Mouse (Mus musculus): ENCODE results near the gene Hadha. TPM values are rescaled to one million over a fixed set of nuclear protein-coding genes. Genes with fewer than 3 reads are reported as not detected.

Gene Hadha
- total and polyA plus RNA-seq, 3 experiments, result 76.0 to 117 (median 83.0) TPM

DNA sequence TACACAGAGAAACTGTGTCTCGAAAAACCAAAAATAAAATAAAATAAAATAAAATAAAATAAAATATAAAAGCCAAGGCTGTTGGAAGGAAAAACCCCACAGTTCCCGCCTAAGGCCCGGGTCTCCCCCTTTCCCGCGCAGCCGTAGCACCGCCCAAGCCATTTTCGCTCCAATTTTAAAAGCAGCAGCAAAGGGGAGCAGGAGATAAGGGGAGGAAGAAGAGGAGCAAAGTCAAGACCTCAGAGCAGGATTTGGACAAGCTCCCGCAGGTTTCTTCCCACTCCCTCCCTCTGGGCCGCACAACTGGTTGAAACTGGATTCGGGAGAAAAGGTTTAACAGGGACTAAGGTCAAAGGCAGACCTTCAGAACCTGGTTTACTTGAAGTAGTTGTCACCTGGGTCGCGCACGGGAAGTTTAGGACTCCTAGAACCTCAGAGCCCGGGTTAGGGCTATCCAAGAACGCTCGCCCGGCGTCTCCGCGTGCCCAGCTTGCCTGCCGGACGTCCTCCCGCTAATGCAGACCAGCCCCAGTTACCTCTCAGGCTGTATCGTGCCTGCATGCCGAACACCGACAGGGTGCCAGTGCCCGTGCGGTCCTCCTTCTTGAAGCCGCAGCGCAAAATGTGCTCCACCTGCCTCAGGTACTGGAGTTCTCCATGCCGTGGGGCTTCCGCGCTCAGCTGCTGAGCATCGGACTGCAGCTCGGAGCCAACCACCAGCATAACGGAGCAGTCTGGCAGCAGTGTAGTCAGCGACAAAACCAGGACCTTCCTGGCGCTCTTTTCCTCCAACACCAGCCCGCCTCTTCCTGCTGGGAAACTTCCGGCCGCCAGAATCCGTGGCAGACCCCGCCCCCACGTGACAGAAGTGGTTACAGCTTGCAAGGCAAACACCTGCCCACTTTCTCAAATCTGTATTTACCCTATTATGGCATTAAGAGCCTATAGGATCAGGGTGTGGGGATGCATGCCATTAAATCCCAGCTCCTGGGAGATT is 81.8 kb downstream of the Hadha start, which contains the start of gene Tyms (continued):
- TF ChIP-seq BHLHE40 (IDR thresholded peaks at IDR 0.05; ENCODE audit: low read depth, low read length) (peak; percentile 95), ZC3H11A (IDR thresholded peaks at IDR 0.05; ENCODE audit: low read depth, low read length) (no peak), USF1 (IDR thresholded peaks at IDR 0.05; ENCODE audit: low read depth, low read length) (peak; percentile 86), ZNF384 (IDR thresholded peaks at IDR 0.05; ENCODE audit: low read depth, low read length) (no peak), ETS1 (conservative IDR thresholded peaks at IDR 0.05; ENCODE audit: low read depth, low read length) (no peak), HCFC1 (IDR thresholded peaks at IDR 0.05; ENCODE audit: low read depth, low read length) (peak; percentile 75), IRF4 (IDR thresholded peaks at IDR 0.05; ENCODE audit: low read depth, low read length) (peak; percentile 36), MXI1 (IDR thresholded peaks at IDR 0.05; ENCODE audit: low read depth, low read length) (peak; percentile 59; the same call in 1 of the 2 replicates), MAZ (IDR thresholded peaks at IDR 0.05; ENCODE audit: low read depth, low read length) (no peak), POLR2A (IDR thresholded peaks at IDR 0.05; ENCODE audit: low read depth, low read length) (peak; percentile 91), JUND (conservative IDR thresholded peaks at IDR 0.05; ENCODE audit: low read depth, low read length) (no peak)

DNA sequence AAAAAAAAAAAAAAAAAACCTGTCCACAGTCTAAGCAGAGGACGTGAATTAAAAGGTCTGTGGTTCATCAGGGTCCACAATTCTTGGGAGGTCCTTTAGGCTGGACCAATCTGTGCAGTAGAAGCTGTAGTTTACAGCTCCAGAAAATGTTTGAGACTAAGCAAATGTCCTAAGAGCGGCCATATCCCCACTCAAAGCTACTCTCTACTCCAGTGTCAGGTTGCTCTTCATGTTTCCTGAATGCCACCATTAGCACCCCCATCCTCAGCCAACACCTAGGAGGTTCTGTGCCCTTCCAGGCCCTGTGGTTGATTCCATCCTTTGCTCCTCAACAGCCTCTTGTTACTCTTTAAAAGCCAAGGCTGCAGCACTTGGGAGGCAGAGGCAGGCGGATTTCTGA is 82.6 kb downstream of the Hadha start:
- Histone ChIP-seq H3K79me2 (replicated peaks; ENCODE audit: control insufficient read depth, extremely low read depth, insufficient read depth, poor library complexity, severe bottlenecking) (peaks cover 43% of the 10 kb centered on the region), H3K4me3 (replicated peaks in 1 of 3; ENCODE audit: low read depth in 2 of 3, low read length in 2 of 3, poor library complexity in 1 of 3) (peak overlapping the region; percentile 61 to 81 (median 71)), H3K4me1 (ENCODE audit: control insufficient read depth in 1 of 2, insufficient read depth in 2 of 2) (peaks cover 0 to 31% of the 10 kb centered on the region in 2 experiments; a peak in 2 of 4 replicates), H3K4me2 (ENCODE audit: insufficient read depth, low read depth, poor library complexity, severe bottlenecking) (peak overlapping the region; percentile 91), H3K27ac (ENCODE audit: insufficient read depth, low read depth) (peak overlapping the region; percentile 40; the same call in 1 of the 2 replicates), H3K36me3 (replicated peaks in 1 of 2; ENCODE audit: control insufficient read depth in 1 of 2, insufficient read depth in 1 of 2, low read length in 1 of 2) (peaks cover 30 to 45% of the 10 kb centered on the region in 2 experiments), H3K27me3 (replicated peaks) (no peaks in the 10 kb centered on the region), H3K9me3 (replicated peaks; ENCODE audit: low read length) (no peaks in the 10 kb centered on the region), H3K9ac (ENCODE audit: insufficient read depth, low read depth) (peak overlapping the region; percentile 75)
- dilution Hi-C loops (cut with MboI; ENCODE audit: extremely low pct_ligation_motif_present, extremely low pct_unique_long_range_greater_than_20kb, low sequenced_read_pairs), result no loop called here
- in situ Hi-C loops (cut with MboI; ENCODE audit: low pct_ligation_motif_present, low pct_unique_long_range_greater_than_20kb, low sequenced_read_pairs), result no loop called here
- DNase-seq (ENCODE audit: extremely low read depth), result no peak
- TF ChIP-seq ZNF384 (IDR thresholded peaks at IDR 0.05; ENCODE audit: low read depth, low read length) (peak; percentile 37; the same call in 1 of the 2 replicates), USF2 (conservative IDR thresholded peaks at IDR 0.05; ENCODE audit: low read depth, low read length) (no peak)

DNA sequence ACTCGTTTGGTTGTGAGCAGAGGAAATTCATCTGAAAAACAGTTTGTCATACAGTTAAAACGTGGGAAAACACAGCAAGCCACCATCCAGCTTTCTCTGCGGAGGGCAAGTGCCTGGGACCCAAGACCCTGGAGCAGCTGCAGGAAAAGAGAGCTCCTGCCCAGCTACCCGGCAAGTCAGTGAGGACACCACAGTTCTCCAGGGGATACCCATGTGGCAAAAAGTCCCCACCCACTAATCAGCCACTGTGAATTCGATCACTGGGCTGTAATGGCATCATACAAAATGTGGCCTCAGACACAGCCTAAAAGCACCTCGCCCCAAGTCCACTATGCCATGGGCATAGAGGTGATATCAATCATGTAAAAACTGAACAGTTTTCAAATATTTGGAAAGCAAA is 83.3 kb downstream of the Hadha start:
- in situ Hi-C loops (cut with MboI; ENCODE audit: low pct_ligation_motif_present, low pct_unique_long_range_greater_than_20kb, low sequenced_read_pairs), result no loop called here
- dilution Hi-C loops (cut with MboI; ENCODE audit: extremely low pct_ligation_motif_present, extremely low pct_unique_long_range_greater_than_20kb, low sequenced_read_pairs), result no loop called here
- Histone ChIP-seq H3K4me2 (ENCODE audit: insufficient read depth, low read depth, poor library complexity, severe bottlenecking) (peak overlapping the region; percentile 91), H3K9me3 (replicated peaks; ENCODE audit: low read length) (no peaks in the 10 kb centered on the region), H3K27ac (ENCODE audit: insufficient read depth, low read depth) (peak overlapping the region; percentile 44; the same call in 1 of the 2 replicates), H3K4me1 (ENCODE audit: control insufficient read depth in 1 of 2, insufficient read depth in 2 of 2) (peaks cover 0 to 31% of the 10 kb centered on the region in 2 experiments; a peak in 2 of 4 replicates), H3K27me3 (replicated peaks) (no peaks in the 10 kb centered on the region), H3K4me3 (replicated peaks in 1 of 3; ENCODE audit: low read depth in 2 of 3, low read length in 2 of 3, poor library complexity in 1 of 3) (peak overlapping the region; percentile 61 to 81 (median 71)), H3K9ac (ENCODE audit: insufficient read depth, low read depth) (peak overlapping the region; percentile 75), H3K36me3 (replicated peaks in 1 of 2; ENCODE audit: control insufficient read depth in 1 of 2, insufficient read depth in 1 of 2, low read length in 1 of 2) (peaks cover 30 to 52% of the 10 kb centered on the region in 2 experiments), H3K79me2 (replicated peaks; ENCODE audit: control insufficient read depth, extremely low read depth, insufficient read depth, poor library complexity, severe bottlenecking) (peaks cover 45% of the 10 kb centered on the region)
- peak; percentile 54 for DNase-seq (ENCODE audit: extremely low read depth)
- peak; percentile 20; the same call in 1 of the 2 replicates for TF ChIP-seq SIN3A (IDR thresholded peaks at IDR 0.05; ENCODE audit: low read length)
- peak; percentile 62; the same call in 1 of the 2 replicates for TF ChIP-seq MXI1 (IDR thresholded peaks at IDR 0.05; ENCODE audit: low read depth, low read length)
- TF ChIP-seq SMC3 (IDR thresholded peaks at IDR 0.05; ENCODE audit: low read depth, low read length), result no peak
- no peak for TF ChIP-seq NELFE (IDR thresholded peaks at IDR 0.05; ENCODE audit: low read depth, low read length)
- TF ChIP-seq MYC (IDR thresholded peaks at IDR 0.05; ENCODE audit: low read depth, low read length), result 0 out of 2 replicates have a peak, but pooled peaks have one; percentile 30

Other genes starting within 250 kb of the Hadha start
- gene Il6, start 142.0 kb downstream of the Hadha start, total RNA-seq (2012; rRNA removed), result 3.5 and 12.9 TPM in 2 replicates
- 1.2 TPM in 2 replicates for gene Il6, start 142.0 kb downstream of the Hadha start, total RNA-seq (2014; rRNA removed)
- gene Il6, start 142.0 kb downstream of the Hadha start, polyA plus RNA-seq (2012; ENCODE audit: insufficient read length, low read depth), result not detected in 2 replicates
- 153 and 174 TPM in 2 replicates for gene Tyms, start 81.5 kb downstream of the Hadha start, total RNA-seq (2012; rRNA removed)
- gene Tyms, start 81.5 kb downstream of the Hadha start, total RNA-seq (2014; rRNA removed), result 260 and 306 TPM in 2 replicates
- 193 and 211 TPM in 2 replicates for gene Tyms, start 81.5 kb downstream of the Hadha start, polyA plus RNA-seq (2012; ENCODE audit: insufficient read length, low read depth)
- gene Garem2, start 50.0 kb downstream of the Hadha start, total RNA-seq (2012; rRNA removed), result 0.13 and 0.21 TPM in 2 replicates
- gene Garem2, start 50.0 kb downstream of the Hadha start, total RNA-seq (2014; rRNA removed), result not detected in 2 replicates
- not detected in 2 replicates for gene Garem2, start 50.0 kb downstream of the Hadha start, polyA plus RNA-seq (2012; ENCODE audit: insufficient read length, low read depth)
- not detected in 2 replicates for gene 3110082J24Rik, start 49.1 kb downstream of the Hadha start, total RNA-seq (2012; rRNA removed)
- gene 3110082J24Rik, start 49.1 kb downstream of the Hadha start, total RNA-seq (2014; rRNA removed), result not detected in 2 replicates
- gene 3110082J24Rik, start 49.1 kb downstream of the Hadha start, polyA plus RNA-seq (2012; ENCODE audit: insufficient read length, low read depth), result not detected in 2 replicates
- gene Hadhb, start 86 bp upstream of the Hadha start, total RNA-seq (2012; rRNA removed), result 78.3 and 81.4 TPM in 2 replicates
- gene Hadhb, start 86 bp upstream of the Hadha start, total RNA-seq (2014; rRNA removed), result 118 and 125 TPM in 2 replicates
- gene Hadhb, start 86 bp upstream of the Hadha start, polyA plus RNA-seq (2012; ENCODE audit: insufficient read length, low read depth), result 69.5 and 77.9 TPM in 2 replicates
- 1.0 and 1.4 TPM in 2 replicates for gene Adgrf3, start 50.6 kb upstream of the Hadha start, total RNA-seq (2012; rRNA removed)
- gene Adgrf3, start 50.6 kb upstream of the Hadha start, total RNA-seq (2014; rRNA removed), result 1.2 and 2.3 TPM in 2 replicates
- gene Adgrf3, start 50.6 kb upstream of the Hadha start, polyA plus RNA-seq (2012; ENCODE audit: insufficient read length, low read depth), result 2.2 and 2.6 TPM in 2 replicates
- 36.1 and 39.8 TPM in 2 replicates for gene Selenoi, start 77.4 kb upstream of the Hadha start, total RNA-seq (2012; rRNA removed)
- 45.7 and 51.3 TPM in 2 replicates for gene Selenoi, start 77.4 kb upstream of the Hadha start, total RNA-seq (2014; rRNA removed)
- gene Selenoi, start 77.4 kb upstream of the Hadha start, polyA plus RNA-seq (2012; ENCODE audit: insufficient read length, low read depth), result 21.0 and 27.0 TPM in 2 replicates
- gene Drc1, start 126.2 kb upstream of the Hadha start, total RNA-seq (2012; rRNA removed), result 0.04 TPM in 1 of 2 replicates, not detected in the other
- gene Drc1, start 126.2 kb upstream of the Hadha start, total RNA-seq (2014; rRNA removed), result not detected in 2 replicates
- gene Drc1, start 126.2 kb upstream of the Hadha start, polyA plus RNA-seq (2012; ENCODE audit: insufficient read length, low read depth), result not detected in 2 replicates

Measured in CH12.LX (cell line).